ENCODE assay signal across 11 mouse cellular contexts in the genomic region with DNA sequence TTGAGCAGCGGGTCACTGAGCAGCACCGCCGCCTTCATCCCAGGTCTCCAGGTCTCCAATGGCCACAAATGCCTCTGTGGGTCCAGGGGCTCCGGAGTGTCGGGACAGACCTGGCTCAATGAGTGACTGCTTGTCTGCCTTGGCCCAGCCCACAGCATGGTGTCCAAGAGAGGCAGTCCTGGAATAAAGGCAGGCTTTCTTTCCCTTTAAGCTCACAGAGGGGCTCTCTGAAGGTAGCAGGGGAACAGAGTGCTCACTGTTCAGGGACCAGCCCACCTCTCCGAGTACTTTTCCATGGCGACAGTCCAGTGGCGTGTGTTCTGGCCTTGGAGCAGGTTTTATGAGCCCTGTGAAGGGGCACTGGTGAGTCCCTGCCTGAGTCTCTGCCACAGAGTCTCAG.
DNase-seq lines count a peak whose midpoint lies in the region; ATAC-seq and TF ChIP-seq lines count a peak whose summit lies in the region.
"Had no signal": no experiment of that assay in that cellular context is flagged by ENCODE, and none has a peak within 500 bp of the region (broad histone marks: within the 10 kb centered on the region; RNA-seq: fewer than 3 reads in every experiment).

No protein-coding gene starts in this region.

- 60% methylated on average over 8 of the region's 8 CpGs for WGBS in kidney, adult 2 months
- 25% methylated on average over 8 of the region's 8 CpGs for WGBS in forebrain, embryonic 13.5 days
- 70% methylated on average over 8 of the region's 8 CpGs for WGBS in limb, embryonic 10.5 days
- 71% methylated on average over 8 of the region's 8 CpGs for WGBS in heart, embryonic 10.5 days

- H3K4me2 ChIP-seq in forebrain, embryonic 13.5 days, result no peak overlapping the region

- no peak for TF ChIP-seq CTCF in kidney, adult 2 months (conservative IDR thresholded peaks at IDR 0.05; ENCODE audit: insufficient read depth, insufficient read length, low read depth, low read length)

- no peaks in the 10 kb centered on the region for H3K27me3 ChIP-seq in kidney, adult 2 months (replicated peaks; ENCODE audit: control insufficient read depth, insufficient read depth, low read length)
- H3K27me3 ChIP-seq in forebrain, embryonic 13.5 days, result 0 out of 2 replicates have a peak, but pooled peaks cover 5% of the 10 kb centered on the region
- H3K27me3 ChIP-seq in limb, embryonic 10.5 days (ENCODE audit: low read depth, poor library complexity, severe bottlenecking), result no peaks in the 10 kb centered on the region; the same call in 1 of the 2 replicates
- H3K27me3 ChIP-seq in heart, embryonic 10.5 days (ENCODE audit: insufficient read depth, poor library complexity, severe bottlenecking), result peaks cover 12% of the 10 kb centered on the region; the same call in 1 of the 2 replicates

- TF ChIP-seq POLR2A in kidney, adult 2 months (IDR thresholded peaks at IDR 0.05; ENCODE audit: low read depth, low read length), result no peak

- DNase-seq in kidney, adult 2 months, result peak; percentile 49
- no peak for DNase-seq in kidney, postnatal 10 days
- DNase-seq in adrenal gland, postnatal 25 days, result peak; percentile 56
- DNase-seq in limb, embryonic 10.5 days (ENCODE audit: low spot score), result no peak
- no peak for DNase-seq in testis, postnatal 10 days (ENCODE audit: low spot score)
- no peak for DNase-seq in heart, embryonic 10.5 days (ENCODE audit: low spot score)
- no peak for DNase-seq in urinary bladder, adult 2 months (ENCODE audit: low spot score)
- DNase-seq: cerebellum, adult 9-10 months; gastrocnemius, adult 2 months; left cerebral cortex, postnatal 4 days had no signal

- H3K27ac ChIP-seq in kidney, adult 2 months (ENCODE audit: insufficient read depth, low read depth, low read length), result no peak overlapping the region
- H3K27ac ChIP-seq in forebrain, embryonic 13.5 days, result peak overlapping the region; percentile 54
- peak overlapping the region; percentile 79; the same call in 1 of the 2 replicates for H3K27ac ChIP-seq in limb, embryonic 10.5 days
- H3K27ac ChIP-seq in heart, embryonic 10.5 days, result no peak overlapping the region
- H3K27ac ChIP-seq: gastrocnemius, adult 2 months had no signal

- H3K9ac ChIP-seq in forebrain, embryonic 13.5 days, result no peak overlapping the region

- H3K4me3 ChIP-seq in kidney, adult 2 months (ENCODE audit: insufficient read depth, low read depth, low read length), result no peak overlapping the region
- H3K4me3 ChIP-seq in forebrain, embryonic 13.5 days, result no peak overlapping the region
- H3K4me3 ChIP-seq in limb, embryonic 10.5 days, result no peak overlapping the region
- H3K4me3 ChIP-seq in heart, embryonic 10.5 days, result no peak overlapping the region
- H3K4me3 ChIP-seq: gastrocnemius, adult 2 months had no signal

- peak; percentile 57 for ATAC-seq in forebrain, embryonic 13.5 days

- H3K36me3 ChIP-seq in kidney, adult 2 months (ENCODE audit: control insufficient read depth, insufficient read depth, low read length), result no peaks in the 10 kb centered on the region
- H3K36me3 ChIP-seq in forebrain, embryonic 13.5 days (ENCODE audit: poor library complexity, severe bottlenecking), result no peaks in the 10 kb centered on the region
- H3K36me3 ChIP-seq in limb, embryonic 10.5 days, result no peaks in the 10 kb centered on the region
- no peaks in the 10 kb centered on the region for H3K36me3 ChIP-seq in heart, embryonic 10.5 days

- no peaks in the 10 kb centered on the region for H3K9me3 ChIP-seq in forebrain, embryonic 13.5 days (replicated peaks)
- H3K9me3 ChIP-seq in limb, embryonic 10.5 days (replicated peaks), result no peaks in the 10 kb centered on the region
- H3K9me3 ChIP-seq in heart, embryonic 10.5 days, result no peaks in the 10 kb centered on the region

- H3K4me1 ChIP-seq in kidney, adult 2 months (ENCODE audit: control insufficient read depth, insufficient read depth, low read length), result no peaks in the 10 kb centered on the region
- H3K4me1 ChIP-seq in forebrain, embryonic 13.5 days, result peaks cover 52% of the 10 kb centered on the region
- H3K4me1 ChIP-seq in limb, embryonic 10.5 days, result peaks cover 61% of the 10 kb centered on the region
- H3K4me1 ChIP-seq in heart, embryonic 10.5 days, result peaks cover 30% of the 10 kb centered on the region

Comparison
In these comparisons a context has a peak if more than half of its experiments do, and no peak if none do; other contexts are left out.
1. DNase-seq: peak in kidney, adult 2 months (single experiment) and adrenal gland, postnatal 25 days (single experiment); none in kidney, postnatal 10 days (single experiment), limb, embryonic 10.5 days (single experiment), testis, postnatal 10 days (single experiment), heart, embryonic 10.5 days (single experiment) and urinary bladder, adult 2 months (single experiment).
2. H3K27ac ChIP-seq: peak in forebrain, embryonic 13.5 days (single experiment) and limb, embryonic 10.5 days (single experiment); none in kidney, adult 2 months (single experiment) and heart, embryonic 10.5 days (single experiment).